ENCODE assay signal across 8 mouse cellular contexts in genomic region chr12:84451801-84452200, GRCm38 (mm10). TPM values are rescaled to one million over a fixed set of nuclear protein-coding genes. Genes with fewer than 3 reads are reported as not detected.
A peak's percentile ranks its signal among the peaks of the same experiment; 100 is the strongest.
DNase-seq lines count a peak whose midpoint lies in the region; ATAC-seq and TF ChIP-seq lines count a peak whose summit lies in the region.

No protein-coding gene starts in this region.

- TF ChIP-seq CTCF in layer of hippocampus, adult 2 months (conservative IDR thresholded peaks at IDR 0.05): no peak
- TF ChIP-seq CTCF in kidney, postnatal 0 days (IDR thresholded peaks at IDR 0.05; ENCODE audit: low read depth): no peak

- peak overlapping the region; percentile 68 for H3K4me3 ChIP-seq in layer of hippocampus, adult 2 months
- H3K4me3 ChIP-seq in embryonic facial prominence, embryonic 14.5 days (ENCODE audit: low read depth, low read length): peak overlapping the region; percentile 62
- H3K4me3 ChIP-seq in kidney, postnatal 0 days (replicated peaks; ENCODE audit: low read depth, low read length): peak overlapping the region; percentile 76
- peak overlapping the region; percentile 61 for H3K4me3 ChIP-seq in midbrain, embryonic 14.5 days (replicated peaks; ENCODE audit: low read depth, low read length)

- peak overlapping the region; percentile 72 for H3K4me2 ChIP-seq in embryonic facial prominence, embryonic 14.5 days (ENCODE audit: low read depth, low read length)
- H3K4me2 ChIP-seq in kidney, postnatal 0 days (ENCODE audit: low read length): peak overlapping the region; percentile 87
- H3K4me2 ChIP-seq in midbrain, embryonic 14.5 days (ENCODE audit: low read length): peak overlapping the region; percentile 85

- under 1% methylated on average over 11 of the region's 11 CpGs for WGBS in embryonic facial prominence, embryonic 14.5 days
- WGBS in kidney, postnatal 0 days: under 1% methylated on average over 11 of the region's 11 CpGs
- WGBS in midbrain, embryonic 14.5 days: 2% methylated on average over 11 of the region's 11 CpGs

- H3K27me3 ChIP-seq in embryonic facial prominence, embryonic 14.5 days (replicated peaks; ENCODE audit: control insufficient read depth, insufficient read depth, low read length): no peaks in the 10 kb centered on the region
- no peaks in the 10 kb centered on the region for H3K27me3 ChIP-seq in kidney, postnatal 0 days (ENCODE audit: insufficient read depth, low read length)
- H3K27me3 ChIP-seq in midbrain, embryonic 14.5 days (ENCODE audit: control insufficient read depth, insufficient read depth, low read length): no peaks in the 10 kb centered on the region

- H3K9me3 ChIP-seq in embryonic facial prominence, embryonic 14.5 days (ENCODE audit: control insufficient read depth, low read length): no peaks in the 10 kb centered on the region
- no peaks in the 10 kb centered on the region for H3K9me3 ChIP-seq in kidney, postnatal 0 days (replicated peaks; ENCODE audit: low read length)
- H3K9me3 ChIP-seq in midbrain, embryonic 14.5 days (ENCODE audit: control insufficient read depth, low read length): no peaks in the 10 kb centered on the region

- no peak for ATAC-seq in embryonic facial prominence, embryonic 14.5 days (ENCODE audit: low read depth)
- no peak for ATAC-seq in kidney, postnatal 0 days (replicated peaks; ENCODE audit: low FRiP score, low read depth)
- ATAC-seq in midbrain, embryonic 14.5 days (ENCODE audit: low FRiP score, low TSS enrichment): no peak
- ATAC-seq in megakaryocyte-erythroid progenitor cell, adult 5-6 weeks (replicated peaks; ENCODE audit: low FRiP score, low TSS enrichment, poor library complexity, severe bottlenecking): no peak; the same call in 1 of the 2 replicates

- no peaks in the 10 kb centered on the region for H3K36me3 ChIP-seq in embryonic facial prominence, embryonic 14.5 days (ENCODE audit: control insufficient read depth, insufficient read depth, low read length)
- H3K36me3 ChIP-seq in kidney, postnatal 0 days (ENCODE audit: insufficient read depth, low read length): no peaks in the 10 kb centered on the region
- H3K36me3 ChIP-seq in midbrain, embryonic 14.5 days (ENCODE audit: control insufficient read depth, insufficient read depth, low read length): peaks cover 2% of the 10 kb centered on the region; the same call in 1 of the 2 replicates

- H3K27ac ChIP-seq in layer of hippocampus, adult 2 months: peak overlapping the region; percentile 82
- H3K27ac ChIP-seq in embryonic facial prominence, embryonic 14.5 days (replicated peaks; ENCODE audit: low read depth, low read length): peak overlapping the region; percentile 49
- peak overlapping the region; percentile 83 for H3K27ac ChIP-seq in kidney, postnatal 0 days
- peak overlapping the region; percentile 47; the same call in 1 of the 2 replicates for H3K27ac ChIP-seq in midbrain, embryonic 14.5 days (replicated peaks; ENCODE audit: low read depth, low read length)

- no peaks in the 10 kb centered on the region; the same call in 1 of the 2 replicates for H3K4me1 ChIP-seq in embryonic facial prominence, embryonic 14.5 days (ENCODE audit: control insufficient read depth, insufficient read depth, low read length)
- 0 out of 2 replicates have a peak, but pooled peaks cover 3% of the 10 kb centered on the region for H3K4me1 ChIP-seq in kidney, postnatal 0 days (replicated peaks; ENCODE audit: insufficient read depth, low read length)
- peaks cover 5% of the 10 kb centered on the region; the same call in 1 of the 2 replicates for H3K4me1 ChIP-seq in midbrain, embryonic 14.5 days (ENCODE audit: control insufficient read depth, insufficient read depth, low read length)

- no peak for DNase-seq in layer of hippocampus, adult 2 months (ENCODE audit: low spot score in 2 of 2)
- DNase-seq in layer of hippocampus, adult 11-12 months (ENCODE audit: low spot score): no peak
- DNase-seq in MN1 (ENCODE audit: low spot score): peak; percentile 71
- DNase-seq in embryonic facial prominence, embryonic 14.5 days (ENCODE audit: low spot score): peak; percentile 4
- DNase-seq in kidney, postnatal 0 days (ENCODE audit: low spot score): peak; percentile 9
- peak; percentile 14 for DNase-seq in midbrain, embryonic 14.5 days
- DNase-seq in thymus, postnatal 14 days: no peak

- H3K9ac ChIP-seq in embryonic facial prominence, embryonic 14.5 days (ENCODE audit: low read depth, low read length): peak overlapping the region; percentile 71
- H3K9ac ChIP-seq in kidney, postnatal 0 days (ENCODE audit: low read depth, low read length): peak overlapping the region; percentile 74
- peak overlapping the region; percentile 56 for H3K9ac ChIP-seq in midbrain, embryonic 14.5 days (replicated peaks; ENCODE audit: low read length)

RNA-seq across cellular contexts. Expression of gene Lin52, which starts 0.6 kb away (rescaled TPM):
- 10 to 100 TPM; 24.6 to 25.7 TPM for total RNA-seq in layer of hippocampus, adult 2 months (2021)
- polyA plus RNA-seq in embryonic facial prominence, embryonic 14.5 days (2014; fragmentation: Nextera tagmentation; extraction: Ambion mirVana): 20.2 and 21.8 TPM in 2 replicates
- 18.7 and 19.5 TPM in 2 replicates for polyA plus RNA-seq in kidney, postnatal 0 days (2015; fragmentation: Nextera tagmentation; extraction: Ambion mirVana)
- polyA plus RNA-seq in midbrain, embryonic 14.5 days (2014; fragmentation: Nextera tagmentation; extraction: Ambion mirVana): 37.1 and 41.5 TPM in 2 replicates
- 17.0 and 20.2 TPM in 2 replicates for total RNA-seq in megakaryocyte-erythroid progenitor cell, adult 5-6 weeks (2014; fragmentation: Nextera tagmentation)
- total RNA-seq in megakaryocyte-erythroid progenitor cell, adult 5-6 weeks (2017): 12.6 and 16.5 TPM in 2 replicates

RNA-seq across cellular contexts. Expression of gene Aldh6a1, which starts 1.0 kb away (rescaled TPM):
- total RNA-seq in layer of hippocampus, adult 2 months (2021): 10 to 100 TPM; 48.4 to 48.7 TPM
- 37.4 and 38.7 TPM in 2 replicates for polyA plus RNA-seq in embryonic facial prominence, embryonic 14.5 days (2014; fragmentation: Nextera tagmentation; extraction: Ambion mirVana)
- polyA plus RNA-seq in kidney, postnatal 0 days (2015; fragmentation: Nextera tagmentation; extraction: Ambion mirVana): 122 and 128 TPM in 2 replicates
- polyA plus RNA-seq in midbrain, embryonic 14.5 days (2014; fragmentation: Nextera tagmentation; extraction: Ambion mirVana): 29.6 and 39.4 TPM in 2 replicates
- 7.5 and 11.2 TPM in 2 replicates for total RNA-seq in megakaryocyte-erythroid progenitor cell, adult 5-6 weeks (2014; fragmentation: Nextera tagmentation)
- total RNA-seq in megakaryocyte-erythroid progenitor cell, adult 5-6 weeks (2017): 7.0 and 11.3 TPM in 2 replicates

RNA-seq across cellular contexts. Expression of gene Rnf113a2, which starts 34.8 kb away (rescaled TPM):
- total RNA-seq in layer of hippocampus, adult 2 months (2021): 10 to 100 TPM; 13.8 to 15.9 TPM
- 22.5 and 24.3 TPM in 2 replicates for polyA plus RNA-seq in embryonic facial prominence, embryonic 14.5 days (2014; fragmentation: Nextera tagmentation; extraction: Ambion mirVana)
- polyA plus RNA-seq in kidney, postnatal 0 days (2015; fragmentation: Nextera tagmentation; extraction: Ambion mirVana): 28.4 and 28.8 TPM in 2 replicates
- 21.8 and 22.6 TPM in 2 replicates for polyA plus RNA-seq in midbrain, embryonic 14.5 days (2014; fragmentation: Nextera tagmentation; extraction: Ambion mirVana)
- total RNA-seq in megakaryocyte-erythroid progenitor cell, adult 5-6 weeks (2014; fragmentation: Nextera tagmentation): 24.5 and 30.2 TPM in 2 replicates
- total RNA-seq in megakaryocyte-erythroid progenitor cell, adult 5-6 weeks (2017): 34.9 and 35.0 TPM in 2 replicates

RNA-seq across cellular contexts. Expression of gene Bbof1, which starts 42.9 kb away (rescaled TPM):
- 1 to 10 TPM; 8.7 to 9.9 TPM for total RNA-seq in layer of hippocampus, adult 2 months (2021)
- polyA plus RNA-seq in embryonic facial prominence, embryonic 14.5 days (2014; fragmentation: Nextera tagmentation; extraction: Ambion mirVana): 1.5 and 2.1 TPM in 2 replicates
- 1.3 and 1.4 TPM in 2 replicates for polyA plus RNA-seq in kidney, postnatal 0 days (2015; fragmentation: Nextera tagmentation; extraction: Ambion mirVana)
- polyA plus RNA-seq in midbrain, embryonic 14.5 days (2014; fragmentation: Nextera tagmentation; extraction: Ambion mirVana): 2.8 and 3.4 TPM in 2 replicates
- 1.1 and 2.0 TPM in 2 replicates for total RNA-seq in megakaryocyte-erythroid progenitor cell, adult 5-6 weeks (2014; fragmentation: Nextera tagmentation)
- 4.5 and 7.6 TPM in 2 replicates for total RNA-seq in megakaryocyte-erythroid progenitor cell, adult 5-6 weeks (2017)

RNA-seq across cellular contexts. Expression of gene Entpd5, which starts 43.0 kb away (rescaled TPM):
- 10 to 100 TPM; 22.5 to 24.8 TPM for total RNA-seq in layer of hippocampus, adult 2 months (2021)
- polyA plus RNA-seq in embryonic facial prominence, embryonic 14.5 days (2014; fragmentation: Nextera tagmentation; extraction: Ambion mirVana): 19.0 and 20.1 TPM in 2 replicates
- polyA plus RNA-seq in kidney, postnatal 0 days (2015; fragmentation: Nextera tagmentation; extraction: Ambion mirVana): 85.5 and 99.1 TPM in 2 replicates
- 6.4 and 12.1 TPM in 2 replicates for polyA plus RNA-seq in midbrain, embryonic 14.5 days (2014; fragmentation: Nextera tagmentation; extraction: Ambion mirVana)
- 11.8 and 13.6 TPM in 2 replicates for total RNA-seq in megakaryocyte-erythroid progenitor cell, adult 5-6 weeks (2014; fragmentation: Nextera tagmentation)
- 14.5 and 26.4 TPM in 2 replicates for total RNA-seq in megakaryocyte-erythroid progenitor cell, adult 5-6 weeks (2017)

Comparison
In these comparisons a context has a peak if more than half of its experiments do, and no peak if none do; other contexts are left out.
1. DNase-seq: peak in MN1 (single experiment), embryonic facial prominence, embryonic 14.5 days (single experiment), kidney, postnatal 0 days (single experiment) and midbrain, embryonic 14.5 days (single experiment); none in layer of hippocampus, adult 2 months (0 of 2), layer of hippocampus, adult 11-12 months (single experiment) and thymus, postnatal 14 days (single experiment).
2. Peak in every context shown above with its lines, with median percentiles within 50 percentile points of each other: H3K27ac ChIP-seq, H3K4me3 ChIP-seq, H3K4me2 ChIP-seq and H3K9ac ChIP-seq.